Mouse (Mus musculus) liver (tissue): Measurements from ENCODE around the gene Nfib.

Source experiments
- DNase-seq: peaks from one replicate; pipeline ENCODE4 v3.0.0-alpha.2; 2020; ENCODE audit warnings: mixed read lengths

Gene Nfib

GRCm38 (mm10) chr4:82408463-82409404 lies 296.8 kb downstream of the Nfib start:
- DNase-seq = no peak

GRCm38 (mm10) chr4:82406511-82406910 lies 299.0 kb downstream of the Nfib start:
- no peak for DNase-seq

- DNase-seq = no peak
Observed at GRCm38 (mm10) chr4:82405791-82406190, 299.8 kb downstream of the Nfib start.

- no peak for DNase-seq
Observed at GRCm38 (mm10) chr4:82403975-82404651, 301.4 kb downstream of the Nfib start.

- no peak for DNase-seq
Observed at GRCm38 (mm10) chr4:82402666-82403065, 302.9 kb downstream of the Nfib start.

GRCm38 (mm10) chr4:82401450-82402061 lies 304.0 kb downstream of the Nfib start:
- no peak for DNase-seq

- no peak for DNase-seq
Observed at GRCm38 (mm10) chr4:82400536-82400935, 305.0 kb downstream of the Nfib start.

GRCm38 (mm10) chr4:82399406-82400380 lies 305.9 kb downstream of the Nfib start:
- no peak for DNase-seq

GRCm38 (mm10) chr4:82398282-82398681 lies 307.3 kb downstream of the Nfib start:
- DNase-seq = no peak

- no peak for DNase-seq
Observed at GRCm38 (mm10) chr4:82396805-82397204, 308.7 kb downstream of the Nfib start.

GRCm38 (mm10) chr4:82396003-82396402 lies 309.5 kb downstream of the Nfib start:
- DNase-seq = no peak

- DNase-seq = no peak
Observed at GRCm38 (mm10) chr4:82394346-82394745, 311.2 kb downstream of the Nfib start.

GRCm38 (mm10) chr4:82393021-82393420 lies 312.5 kb downstream of the Nfib start:
- DNase-seq = no peak

- DNase-seq = no peak
Observed at GRCm38 (mm10) chr4:82392496-82392895, 313.1 kb downstream of the Nfib start.

- DNase-seq = no peak
Observed at GRCm38 (mm10) chr4:82391726-82392472, 313.7 kb downstream of the Nfib start.

GRCm38 (mm10) chr4:82390545-82390944 lies 315.0 kb downstream of the Nfib start:
- no peak for DNase-seq

GRCm38 (mm10) chr4:82389876-82390275 lies 315.7 kb downstream of the Nfib start:
- DNase-seq = no peak

- DNase-seq = no peak
Observed at GRCm38 (mm10) chr4:82387620-82388019, 317.9 kb downstream of the Nfib start.

- DNase-seq = no peak
Observed at GRCm38 (mm10) chr4:82386222-82386993, 319.1 kb downstream of the Nfib start.

- DNase-seq = no peak
Observed at GRCm38 (mm10) chr4:82385638-82386037, 319.9 kb downstream of the Nfib start.
